Mouse (Mus musculus): ENCODE data around the gene Tlr12. TPM values are rescaled to one million over a fixed set of nuclear protein-coding genes. Genes with fewer than 3 reads are reported as not detected.

Gene Tlr12
- total and polyA plus RNA-seq, 2 experiments = 3.1 to 4.9 TPM

DNA sequence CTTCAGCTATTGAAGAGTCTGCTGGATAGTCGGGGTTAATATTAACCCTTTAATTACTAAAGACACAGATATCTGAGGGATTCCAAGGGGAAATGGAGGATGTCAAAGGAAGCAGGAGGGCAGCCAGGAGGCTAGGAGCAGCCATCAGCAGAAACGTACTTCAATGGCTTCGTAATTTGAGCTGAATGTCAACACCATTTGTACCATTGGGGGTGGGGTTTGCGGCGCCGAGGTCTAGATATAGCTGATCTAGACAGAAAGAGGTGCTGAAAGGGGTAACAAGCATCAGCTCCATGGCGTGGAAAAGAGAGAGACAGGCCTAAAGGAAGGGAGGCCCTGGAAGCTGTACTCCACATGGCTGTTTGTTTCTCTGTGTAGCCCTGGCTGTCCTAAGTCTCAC lies 28.3 kb upstream of the Tlr12 start:
- H3K36me3 ChIP-seq (ENCODE audit: control insufficient read depth, insufficient read depth, low read length) = no peaks in the 10 kb centered on the region
- no peak for TF ChIP-seq POLR2A (IDR thresholded peaks at IDR 0.05; ENCODE audit: extremely low read depth, insufficient read depth, low read length)
- no peak for TF ChIP-seq CTCF (IDR thresholded peaks at IDR 0.05; ENCODE audit: low read depth, low read length)
- no peak overlapping the region for H3K27ac ChIP-seq (replicated peaks; ENCODE audit: insufficient read depth, low read depth, low read length)
- H3K79me2 ChIP-seq (ENCODE audit: control insufficient read depth, insufficient read depth, low read length) = no peaks in the 10 kb centered on the region
- 62% methylated on average over 7 of the region's 7 CpGs for WGBS
- no peaks in the 10 kb centered on the region for H3K27me3 ChIP-seq (ENCODE audit: control insufficient read depth, insufficient read depth, low read length)
- H3K4me1 ChIP-seq (ENCODE audit: control insufficient read depth, insufficient read depth, low read length) = peaks cover 14% of the 10 kb centered on the region
- H3K4me3 ChIP-seq (ENCODE audit: insufficient read depth, low read depth, low read length) = no peak overlapping the region
- no peak for DNase-seq (ENCODE audit: extremely low read depth, low read depth, low spot score)
- H3K9ac ChIP-seq (ENCODE audit: low read depth, low read length) = no peak overlapping the region

- H3K4me3 ChIP-seq (ENCODE audit: insufficient read depth, low read depth, low read length) = no peak overlapping the region
- no peak for TF ChIP-seq POLR2A (IDR thresholded peaks at IDR 0.05; ENCODE audit: extremely low read depth, insufficient read depth, low read length)
- TF ChIP-seq CTCF (IDR thresholded peaks at IDR 0.05; ENCODE audit: low read depth, low read length) = no peak
- DNase-seq (ENCODE audit: extremely low read depth, low read depth, low spot score) = no peak
Observed at GRCm38 (mm10) chr4:128645896-128646295, 27.5 kb upstream of the Tlr12 start.

DNA sequence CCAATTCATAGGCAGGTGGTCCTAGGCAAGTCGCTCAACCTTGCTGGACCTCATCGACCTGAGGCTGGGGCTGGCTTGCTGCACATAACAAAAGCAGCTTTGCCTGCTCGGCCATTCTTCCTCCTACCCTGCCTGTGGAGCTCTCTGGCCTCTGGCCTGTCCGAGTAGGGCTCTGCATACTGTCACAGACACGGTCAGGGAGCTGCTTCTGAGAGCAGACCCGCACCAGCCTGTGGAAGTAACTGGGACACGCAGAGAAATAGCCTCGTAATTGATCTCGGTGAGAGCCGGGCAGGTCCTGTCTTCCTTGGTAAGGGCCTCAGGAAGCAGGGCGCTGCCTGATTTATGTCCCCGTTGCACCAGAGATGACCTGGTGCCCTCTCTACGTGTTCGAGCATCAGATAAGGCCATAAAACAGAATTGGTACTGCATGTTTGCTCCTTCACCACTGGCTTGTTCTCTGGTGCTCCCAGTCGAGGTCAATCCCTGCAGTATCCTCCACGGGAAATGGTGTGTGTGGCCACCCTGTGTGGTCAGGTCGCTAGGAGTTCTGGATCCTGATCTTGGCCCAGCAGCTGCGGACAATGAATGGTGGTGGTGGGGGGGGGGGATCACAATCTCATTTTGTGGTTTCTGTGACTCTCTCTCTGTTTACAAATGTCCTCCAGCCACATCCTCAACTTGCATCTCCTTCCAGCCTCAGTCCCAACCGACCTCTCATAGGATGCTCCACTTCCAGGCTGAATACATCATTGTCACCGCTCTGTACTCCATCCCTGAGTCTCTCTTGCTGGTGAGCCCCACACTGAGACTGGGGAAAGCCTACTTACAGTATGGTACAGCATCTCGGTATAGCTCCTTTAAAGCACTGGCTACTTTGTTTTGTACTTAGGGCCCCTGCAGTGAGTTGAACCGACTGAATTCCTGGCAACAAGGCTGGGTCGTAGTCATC lies 23.6 kb upstream of the Tlr12 start:
- Histone ChIP-seq H3K9ac (ENCODE audit: low read depth, low read length) (no peak overlapping the region), H3K4me1 (ENCODE audit: control insufficient read depth, insufficient read depth, low read length) (no peaks in the 10 kb centered on the region), H3K36me3 (ENCODE audit: control insufficient read depth, insufficient read depth, low read length) (no peaks in the 10 kb centered on the region), H3K27ac (replicated peaks; ENCODE audit: insufficient read depth, low read depth, low read length) (no peak overlapping the region), H3K27me3 (ENCODE audit: control insufficient read depth, insufficient read depth, low read length) (no peaks in the 10 kb centered on the region), H3K79me2 (ENCODE audit: control insufficient read depth, insufficient read depth, low read length) (no peaks in the 10 kb centered on the region), H3K4me3 (ENCODE audit: insufficient read depth, low read depth, low read length) (no peak overlapping the region)
- TF ChIP-seq CTCF (IDR thresholded peaks at IDR 0.05; ENCODE audit: low read depth, low read length) (no peak), POLR2A (IDR thresholded peaks at IDR 0.05; ENCODE audit: extremely low read depth, insufficient read depth, low read length) (no peak)
- 70% methylated on average over 23 of the region's 23 CpGs for WGBS
- no peak for DNase-seq (ENCODE audit: extremely low read depth, low read depth, low spot score)

More at GRCm38 (mm10) chr4:128645896-128646295, 27.5 kb upstream of the Tlr12 start:
- WGBS = 83% methylated on average over 6 of the region's 6 CpGs
- H3K79me2 ChIP-seq (ENCODE audit: control insufficient read depth, insufficient read depth, low read length) = no peaks in the 10 kb centered on the region
- H3K36me3 ChIP-seq (ENCODE audit: control insufficient read depth, insufficient read depth, low read length) = no peaks in the 10 kb centered on the region
- H3K9ac ChIP-seq (ENCODE audit: low read depth, low read length) = no peak overlapping the region
- no peaks in the 10 kb centered on the region for H3K27me3 ChIP-seq (ENCODE audit: control insufficient read depth, insufficient read depth, low read length)
- peaks cover 14% of the 10 kb centered on the region for H3K4me1 ChIP-seq (ENCODE audit: control insufficient read depth, insufficient read depth, low read length)
- H3K27ac ChIP-seq (replicated peaks; ENCODE audit: insufficient read depth, low read depth, low read length) = no peak overlapping the region

DNA sequence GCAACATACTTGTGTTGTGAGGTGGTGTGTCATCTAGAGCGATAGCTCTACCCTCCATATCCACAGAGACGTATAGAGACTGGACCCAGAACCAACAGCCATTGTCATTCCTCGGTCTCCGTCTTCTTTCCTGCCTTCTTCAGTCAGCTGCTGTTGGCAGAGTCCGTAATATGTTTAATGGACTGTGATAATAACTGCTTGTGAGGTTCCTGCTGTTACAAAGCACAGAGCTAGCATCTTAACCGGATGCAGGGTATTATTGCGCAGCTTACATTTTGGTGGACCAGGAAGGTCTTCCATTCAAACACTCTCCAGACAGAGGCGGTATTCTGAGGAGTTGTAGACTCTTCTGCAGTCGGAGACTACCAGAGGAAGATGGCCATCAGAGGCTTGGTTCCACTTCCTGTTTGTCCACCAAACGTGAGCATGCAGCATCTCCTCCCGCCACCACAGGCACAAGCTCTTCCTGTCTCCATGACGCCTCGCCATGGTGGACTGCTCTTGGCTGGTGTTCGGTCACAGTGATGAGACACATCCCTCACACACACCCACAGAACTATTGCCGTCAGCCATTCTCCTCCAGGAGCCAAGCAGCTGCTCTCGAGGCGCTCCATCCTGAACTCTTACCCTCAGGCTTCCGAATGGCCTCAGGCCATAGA lies 20.0 kb upstream of the Tlr12 start:
- no peak overlapping the region for H3K9ac ChIP-seq (ENCODE audit: low read depth, low read length)
- DNase-seq (ENCODE audit: extremely low read depth, low read depth, low spot score) = no peak
- H3K27me3 ChIP-seq (ENCODE audit: control insufficient read depth, insufficient read depth, low read length) = no peaks in the 10 kb centered on the region
- no peak overlapping the region for H3K27ac ChIP-seq (replicated peaks; ENCODE audit: insufficient read depth, low read depth, low read length)
- TF ChIP-seq POLR2A (IDR thresholded peaks at IDR 0.05; ENCODE audit: extremely low read depth, insufficient read depth, low read length) (no peak), CTCF (IDR thresholded peaks at IDR 0.05; ENCODE audit: low read depth, low read length) (no peak)
- WGBS = 86% methylated on average over 18 of the region's 18 CpGs
- no peaks in the 10 kb centered on the region for H3K36me3 ChIP-seq (ENCODE audit: control insufficient read depth, insufficient read depth, low read length)
- H3K4me1 ChIP-seq (ENCODE audit: control insufficient read depth, insufficient read depth, low read length) = peaks cover 14% of the 10 kb centered on the region
- H3K4me3 ChIP-seq (ENCODE audit: insufficient read depth, low read depth, low read length) = no peak overlapping the region
- H3K79me2 ChIP-seq (ENCODE audit: control insufficient read depth, insufficient read depth, low read length) = no peaks in the 10 kb centered on the region

GRCm38 (mm10) chr4:128637250-128637649 lies 18.8 kb upstream of the Tlr12 start:
- H3K27ac ChIP-seq (replicated peaks; ENCODE audit: insufficient read depth, low read depth, low read length) = no peak overlapping the region
- H3K4me3 ChIP-seq (ENCODE audit: insufficient read depth, low read depth, low read length) = no peak overlapping the region
- H3K36me3 ChIP-seq (ENCODE audit: control insufficient read depth, insufficient read depth, low read length) = no peaks in the 10 kb centered on the region
- no peaks in the 10 kb centered on the region for H3K27me3 ChIP-seq (ENCODE audit: control insufficient read depth, insufficient read depth, low read length)
- H3K79me2 ChIP-seq (ENCODE audit: control insufficient read depth, insufficient read depth, low read length) = no peaks in the 10 kb centered on the region
- peaks cover 14% of the 10 kb centered on the region for H3K4me1 ChIP-seq (ENCODE audit: control insufficient read depth, insufficient read depth, low read length)
- TF ChIP-seq POLR2A (IDR thresholded peaks at IDR 0.05; ENCODE audit: extremely low read depth, insufficient read depth, low read length) = no peak
- no peak for TF ChIP-seq CTCF (IDR thresholded peaks at IDR 0.05; ENCODE audit: low read depth, low read length)
- no peak overlapping the region for H3K9ac ChIP-seq (ENCODE audit: low read depth, low read length)
- DNase-seq (ENCODE audit: extremely low read depth, low read depth, low spot score) = no peak
- WGBS = 65% methylated on average over 11 of the region's 11 CpGs
